ENCODE assay signal across 10 mouse cellular contexts in genomic region chr7:127322085-127322484, GRCm38 (mm10). TPM values are rescaled to one million over a fixed set of nuclear protein-coding genes. Genes with fewer than 3 reads are reported as not detected.
DNase-seq lines count a peak whose midpoint lies in the region; ATAC-seq and TF ChIP-seq lines count a peak whose summit lies in the region.
"Had no signal": no experiment of that assay in that cellular context is flagged by ENCODE, and none has a peak within 500 bp of the region (broad histone marks: within the 10 kb centered on the region; RNA-seq: fewer than 3 reads in every experiment).

No protein-coding gene starts in this region.

- H3K4me3 ChIP-seq in liver, adult 2 months (ENCODE audit: insufficient read depth, low read depth, low read length) = no peak overlapping the region
- H3K4me3 ChIP-seq: limb, embryonic 15.5 days; neural tube, embryonic 13.5 days had no signal

- WGBS in liver, adult 2 months = 31% methylated on average over 5 of the region's 5 CpGs

- ATAC-seq in erythroblast, adult 5-6 weeks (replicated peaks; ENCODE audit: low FRiP score, poor library complexity, severe bottlenecking) = no peak

- TF ChIP-seq POLR2A in liver, adult 2 months (IDR thresholded peaks at IDR 0.05; ENCODE audit: extremely low read depth, insufficient read depth, low read length) = no peak
- TF ChIP-seq POLR2A in brain, embryonic 14.5 days (IDR thresholded peaks at IDR 0.05; ENCODE audit: borderline replicate concordance, extremely low read depth, insufficient read depth, insufficient read length, poor library complexity, severe bottlenecking) = no peak

- H3K27me3 ChIP-seq in liver, adult 2 months (ENCODE audit: control insufficient read depth, insufficient read depth, low read length) = no peaks in the 10 kb centered on the region
- H3K27me3 ChIP-seq: limb, embryonic 15.5 days; neural tube, embryonic 13.5 days had no signal

- H3K79me2 ChIP-seq in liver, adult 2 months (ENCODE audit: control insufficient read depth, insufficient read depth, low read length) = no peaks in the 10 kb centered on the region

- no peak overlapping the region for H3K27ac ChIP-seq in liver, adult 2 months (replicated peaks; ENCODE audit: insufficient read depth, low read depth, low read length)
- H3K27ac ChIP-seq: limb, embryonic 15.5 days; neural tube, embryonic 13.5 days had no signal

- H3K9ac ChIP-seq in liver, adult 2 months (ENCODE audit: low read depth, low read length) = no peak overlapping the region
- H3K9ac ChIP-seq: limb, embryonic 15.5 days; neural tube, embryonic 13.5 days had no signal

- peak; percentile 56 for TF ChIP-seq CTCF in liver, adult 2 months (IDR thresholded peaks at IDR 0.05; ENCODE audit: low read depth, low read length)
- peak; percentile 25; the same call in 1 of the 2 replicates for TF ChIP-seq CTCF in brain, embryonic 14.5 days (IDR thresholded peaks at IDR 0.05; ENCODE audit: borderline replicate concordance, extremely low read depth, insufficient read depth, insufficient read length)

- no peaks in the 10 kb centered on the region for H3K36me3 ChIP-seq in liver, adult 2 months (ENCODE audit: control insufficient read depth, insufficient read depth, low read length)
- H3K36me3 ChIP-seq: limb, embryonic 15.5 days; neural tube, embryonic 13.5 days had no signal

- no peaks in the 10 kb centered on the region for H3K4me1 ChIP-seq in liver, adult 2 months (ENCODE audit: control insufficient read depth, insufficient read depth, low read length)
- H3K4me1 ChIP-seq: limb, embryonic 15.5 days; neural tube, embryonic 13.5 days had no signal

- peak; percentile 81 to 87 for DNase-seq in cerebellum, postnatal 10 days
- DNase-seq in cerebellum, adult 11-12 months = no peak
- no peak for DNase-seq in liver, adult 2 months (ENCODE audit: extremely low read depth, low read depth, low spot score)
- no peak for DNase-seq in liver
- DNase-seq in brain, embryonic 14.5 days (ENCODE audit: low read depth) = no peak
- DNase-seq in lung, postnatal 14 days = peak; percentile 58
- DNase-seq in adrenal gland, adult 8-10 months = no peak

RNA-seq across cellular contexts. Expression of gene Zfp768, which starts 23.3 kb away (rescaled TPM):
- 7.7 and 9.5 TPM in 2 replicates for total RNA-seq in liver, adult 2 months (2014; rRNA removed)
- 21.2 and 28.0 TPM in 2 replicates for polyA plus RNA-seq in liver, adult 2 months (2012; rRNA removed)
- 44.6 and 50.5 TPM in 2 replicates for polyA plus RNA-seq in brain, embryonic 14.5 days (2012; rRNA removed)
- 10 to 100 TPM; 25.9 to 29.4 (median 28.0) TPM for total RNA-seq in adrenal gland, adult 8-10 months (2022)
- total RNA-seq in erythroblast, adult 5-6 weeks (2015; ENCODE audit: low replicate concordance) = 1.2 TPM in 1 of 2 replicates, not detected in the other
- 0.94 and 1.5 TPM in 2 replicates for total RNA-seq in erythroblast, adult 5-6 weeks (2017; ENCODE audit: low replicate concordance)

RNA-seq across cellular contexts. Expression of gene Itgal, which starts 26.0 kb away (rescaled TPM):
- 4.3 and 5.2 TPM in 2 replicates for total RNA-seq in liver, adult 2 months (2014; rRNA removed)
- 3.9 and 6.8 TPM in 2 replicates for polyA plus RNA-seq in liver, adult 2 months (2012; rRNA removed)
- 0.47 and 0.49 TPM in 2 replicates for polyA plus RNA-seq in brain, embryonic 14.5 days (2012; rRNA removed)
- total RNA-seq in adrenal gland, adult 8-10 months (2022) = 1 to 10 TPM; 1.9 to 3.1 (median 2.7) TPM
- 29.0 and 34.4 TPM in 2 replicates for total RNA-seq in erythroblast, adult 5-6 weeks (2015; ENCODE audit: low replicate concordance)
- total RNA-seq in erythroblast, adult 5-6 weeks (2017; ENCODE audit: low replicate concordance) = 4.0 and 10.4 TPM in 2 replicates

RNA-seq across cellular contexts. Expression of gene Sephs2, which starts 48.2 kb away (rescaled TPM):
- 939 and 948 TPM in 2 replicates for total RNA-seq in liver, adult 2 months (2014; rRNA removed)
- 388 and 524 TPM in 2 replicates for polyA plus RNA-seq in liver, adult 2 months (2012; rRNA removed)
- 21.5 and 28.6 TPM in 2 replicates for polyA plus RNA-seq in brain, embryonic 14.5 days (2012; rRNA removed)
- 100 to 1,000 TPM in 1 of 4 experiments, 10 to 100 TPM in 3; 44.5 to 105 (median 76.5) TPM for total RNA-seq in adrenal gland, adult 8-10 months (2022)
- 15.6 and 18.8 TPM in 2 replicates for total RNA-seq in erythroblast, adult 5-6 weeks (2015; ENCODE audit: low replicate concordance)
- total RNA-seq in erythroblast, adult 5-6 weeks (2017; ENCODE audit: low replicate concordance) = 20.2 and 34.8 TPM in 2 replicates

RNA-seq across cellular contexts. Expression of gene Zfp747, which starts 53.8 kb away (rescaled TPM):
- total RNA-seq in liver, adult 2 months (2014; rRNA removed) = 3.6 and 3.7 TPM in 2 replicates
- 3.0 and 4.0 TPM in 2 replicates for polyA plus RNA-seq in liver, adult 2 months (2012; rRNA removed)
- 7.6 and 7.8 TPM in 2 replicates for polyA plus RNA-seq in brain, embryonic 14.5 days (2012; rRNA removed)
- 10 to 100 TPM; 11.1 to 14.4 (median 12.5) TPM for total RNA-seq in adrenal gland, adult 8-10 months (2022)
- 0.42 and 1.2 TPM in 2 replicates for total RNA-seq in erythroblast, adult 5-6 weeks (2015; ENCODE audit: low replicate concordance)
- 1.0 and 1.3 TPM in 2 replicates for total RNA-seq in erythroblast, adult 5-6 weeks (2017; ENCODE audit: low replicate concordance)

Comparison
In these comparisons a context has a peak if more than half of its experiments do, and no peak if none do; other contexts are left out.
1. DNase-seq: peak in cerebellum, postnatal 10 days (2 of 2) and lung, postnatal 14 days (single experiment); none in cerebellum, adult 11-12 months (single experiment), liver, adult 2 months (single experiment), liver (single experiment), brain, embryonic 14.5 days (single experiment) and adrenal gland, adult 8-10 months (single experiment).